Mouse (Mus musculus): Measurements from ENCODE around the gene Slc25a35. TPM values are rescaled to one million over a fixed set of nuclear protein-coding genes. Genes with fewer than 3 reads are reported as not detected.
A peak's percentile ranks its signal among the peaks of the same experiment; 100 is the strongest.
"Not testable (repeated sequence)": the region's sequence is repeated elsewhere in the genome, so short reads cannot be mapped to it uniquely, and the experiment has no call there.

Slc25a35 gene
- polyA plus RNA-seq, 1 experiment: 12.1 TPM

GRCm38 (mm10) chr11:69009508-69009907 lies 41.6 kb downstream of the Slc25a35 start:
- WGBS: 81% methylated on average over 1 of the region's 1 CpGs
- DNase-seq: no peak
- no peak overlapping the region for H3K4me3 ChIP-seq (replicated peaks; ENCODE audit: insufficient read depth, low read depth, low read length)
- H3K4me1 ChIP-seq (ENCODE audit: control insufficient read depth, insufficient read depth, low read length): no peaks in the 10 kb centered on the region
- TF ChIP-seq POLR2A (IDR thresholded peaks at IDR 0.05; ENCODE audit: borderline replicate concordance, insufficient read depth, low read length): no peak
- no peak for TF ChIP-seq CTCF (IDR thresholded peaks at IDR 0.05; ENCODE audit: borderline replicate concordance, insufficient read depth, low read depth, low read length)
- H3K27me3 ChIP-seq (ENCODE audit: control insufficient read depth, insufficient read depth, low read length): no peaks in the 10 kb centered on the region
- H3K27ac ChIP-seq (ENCODE audit: insufficient read depth, low read length): no peak overlapping the region

- H3K4me3 ChIP-seq (replicated peaks; ENCODE audit: insufficient read depth, low read depth, low read length): no peak overlapping the region
- no peak for DNase-seq
- no peak for TF ChIP-seq POLR2A (IDR thresholded peaks at IDR 0.05; ENCODE audit: borderline replicate concordance, insufficient read depth, low read length)
- TF ChIP-seq CTCF (IDR thresholded peaks at IDR 0.05; ENCODE audit: borderline replicate concordance, insufficient read depth, low read depth, low read length): no peak
- H3K4me1 ChIP-seq (ENCODE audit: control insufficient read depth, insufficient read depth, low read length): no peaks in the 10 kb centered on the region
- WGBS: 87% methylated on average over 15 of the region's 15 CpGs
- H3K27me3 ChIP-seq (ENCODE audit: control insufficient read depth, insufficient read depth, low read length): no peaks in the 10 kb centered on the region
- no peak overlapping the region for H3K27ac ChIP-seq (ENCODE audit: insufficient read depth, low read length)
Measured at GRCm38 (mm10) chr11:69010400-69011323, 42.7 kb downstream of the Slc25a35 start.

- H3K27me3 ChIP-seq (ENCODE audit: control insufficient read depth, insufficient read depth, low read length); DNase-seq; H3K4me1 ChIP-seq (ENCODE audit: control insufficient read depth, insufficient read depth, low read length); H3K4me3 ChIP-seq (replicated peaks; ENCODE audit: insufficient read depth, low read depth, low read length); H3K27ac ChIP-seq (ENCODE audit: insufficient read depth, low read length): not testable (repeated sequence)
- WGBS: 74% methylated on average over 2 of the region's 2 CpGs
Measured at GRCm38 (mm10) chr11:69011445-69011844, 43.5 kb downstream of the Slc25a35 start.

GRCm38 (mm10) chr11:69012071-69012601 lies 44.2 kb downstream of the Slc25a35 start:
- 1% methylated on average over 18 of the region's 18 CpGs for WGBS
- TF ChIP-seq CTCF (IDR thresholded peaks at IDR 0.05; ENCODE audit: borderline replicate concordance, insufficient read depth, low read depth, low read length) (no peak), POLR2A (IDR thresholded peaks at IDR 0.05; ENCODE audit: borderline replicate concordance, insufficient read depth, low read length) (peak; percentile 99; the same call in 1 of the 2 replicates)
- no peaks in the 10 kb centered on the region for H3K27me3 ChIP-seq (ENCODE audit: control insufficient read depth, insufficient read depth, low read length)
- H3K27ac ChIP-seq (ENCODE audit: insufficient read depth, low read length): peak overlapping the region; percentile 63
- H3K4me3 ChIP-seq (replicated peaks; ENCODE audit: insufficient read depth, low read depth, low read length): peak overlapping the region; percentile 71
- H3K4me1 ChIP-seq (ENCODE audit: control insufficient read depth, insufficient read depth, low read length): peaks cover 2% of the 10 kb centered on the region; the same call in 1 of the 2 replicates
- peak; percentile 89 to 94 for DNase-seq

- peak within 1 kb of the TSS; percentile 94 for H3K4me3 ChIP-seq (replicated peaks; ENCODE audit: insufficient read depth, low read depth, low read length)
- TF ChIP-seq CTCF (IDR thresholded peaks at IDR 0.05; ENCODE audit: borderline replicate concordance, insufficient read depth, low read depth, low read length) (peak; percentile 78), POLR2A (IDR thresholded peaks at IDR 0.05; ENCODE audit: borderline replicate concordance, insufficient read depth, low read length) (peak; percentile 92; the same call in 1 of the 2 replicates)
- under 1% methylated on average over 38 of the region's 38 CpGs for WGBS
Measured at GRCm38 (mm10) chr11:69015644-69016441, 47.9 kb downstream of the Slc25a35 start, which contains the start of gene Ctc1. TSS of gene Ctc1 (plus strand) at chr11:69015911.

GRCm38 (mm10) chr11:69016755-69017154 lies 48.8 kb downstream of the Slc25a35 start:
- H3K27me3 ChIP-seq (ENCODE audit: control insufficient read depth, insufficient read depth, low read length): no peaks in the 10 kb centered on the region
- H3K4me1 ChIP-seq (ENCODE audit: control insufficient read depth, insufficient read depth, low read length): peaks cover 2% of the 10 kb centered on the region; the same call in 1 of the 2 replicates
- H3K27ac ChIP-seq (ENCODE audit: insufficient read depth, low read length): peak overlapping the region; percentile 85; the same call in 1 of the 2 replicates
- H3K4me3 ChIP-seq (replicated peaks; ENCODE audit: insufficient read depth, low read depth, low read length): peak overlapping the region; percentile 94
- DNase-seq: no peak
- 55% methylated on average over 3 of the region's 3 CpGs for WGBS
- TF ChIP-seq POLR2A (IDR thresholded peaks at IDR 0.05; ENCODE audit: borderline replicate concordance, insufficient read depth, low read length) (no peak), CTCF (IDR thresholded peaks at IDR 0.05; ENCODE audit: borderline replicate concordance, insufficient read depth, low read depth, low read length) (no peak)

More at GRCm38 (mm10) chr11:69015644-69016441, 47.9 kb downstream of the Slc25a35 start, which contains the start of gene Ctc1:
- Histone ChIP-seq H3K27me3 (ENCODE audit: control insufficient read depth, insufficient read depth, low read length) (no peaks in the 10 kb centered on the region), H3K4me1 (ENCODE audit: control insufficient read depth, insufficient read depth, low read length) (peaks cover 2% of the 10 kb centered on the region; the same call in 1 of the 2 replicates), H3K27ac (ENCODE audit: insufficient read depth, low read length) (peak within 1 kb of the TSS; percentile 85)
- DNase-seq: peak; percentile 91 to 93

GRCm38 (mm10) chr11:69020691-69021090 lies 52.8 kb downstream of the Slc25a35 start:
- Histone ChIP-seq H3K27me3 (ENCODE audit: control insufficient read depth, insufficient read depth, low read length) (no peaks in the 10 kb centered on the region), H3K4me3 (replicated peaks; ENCODE audit: insufficient read depth, low read depth, low read length) (no peak overlapping the region), H3K27ac (ENCODE audit: insufficient read depth, low read length) (no peak overlapping the region), H3K4me1 (ENCODE audit: control insufficient read depth, insufficient read depth, low read length) (peaks cover 2% of the 10 kb centered on the region; the same call in 1 of the 2 replicates)
- TF ChIP-seq POLR2A (IDR thresholded peaks at IDR 0.05; ENCODE audit: borderline replicate concordance, insufficient read depth, low read length) (no peak), CTCF (IDR thresholded peaks at IDR 0.05; ENCODE audit: borderline replicate concordance, insufficient read depth, low read depth, low read length) (no peak)
- DNase-seq: no peak

Other genes with a start within 250 kb of the Slc25a35 start
- 91.1 and 103 TPM in 2 replicates for gene Ndel1, start 96.3 kb upstream of the Slc25a35 start, polyA plus RNA-seq (2012; rRNA removed)
- 0.05 TPM in 1 of 2 replicates, not detected in the other for gene Rnf222, start 79.6 kb upstream of the Slc25a35 start, polyA plus RNA-seq (2012; rRNA removed)
- 1,554 and 1,707 TPM in 2 replicates for gene Rpl26, start 66.5 kb upstream of the Slc25a35 start, polyA plus RNA-seq (2012; rRNA removed)
- 1.0 and 1.1 TPM in 2 replicates for gene Odf4, start 41.0 kb upstream of the Slc25a35 start, polyA plus RNA-seq (2012; rRNA removed)
- gene Arhgef15, start 10.7 kb upstream of the Slc25a35 start, polyA plus RNA-seq (2012; rRNA removed): 33.0 and 34.7 TPM in 2 replicates
- 54.4 and 55.5 TPM in 2 replicates for gene Rangrf, start 7.1 kb downstream of the Slc25a35 start, polyA plus RNA-seq (2012; rRNA removed)
- 23.1 and 23.2 TPM in 2 replicates for gene Pfas, start 40.3 kb downstream of the Slc25a35 start, polyA plus RNA-seq (2012; rRNA removed)
- gene Ctc1, start 47.8 kb downstream of the Slc25a35 start, polyA plus RNA-seq (2012; rRNA removed): 44.1 and 46.3 TPM in 2 replicates
- gene Aurkb, start 77.5 kb downstream of the Slc25a35 start, polyA plus RNA-seq (2012; rRNA removed): 0.51 and 0.55 TPM in 2 replicates
- gene Borcs6, start 91.6 kb downstream of the Slc25a35 start, polyA plus RNA-seq (2012; rRNA removed): 34.9 and 36.7 TPM in 2 replicates
- 13.4 and 15.8 TPM in 2 replicates for gene Tmem107, start 102.7 kb downstream of the Slc25a35 start, polyA plus RNA-seq (2012; rRNA removed)
- gene Vamp2, start 120.4 kb downstream of the Slc25a35 start, polyA plus RNA-seq (2012; rRNA removed): 672 and 700 TPM in 2 replicates
- gene Per1, start 127.1 kb downstream of the Slc25a35 start, polyA plus RNA-seq (2012; rRNA removed): 34.4 and 37.2 TPM in 2 replicates
- gene Hes7, start 152.3 kb downstream of the Slc25a35 start, polyA plus RNA-seq (2012; rRNA removed): 0.44 and 0.59 TPM in 2 replicates
- gene 9130213A22Rik, start 154.5 kb downstream of the Slc25a35 start, polyA plus RNA-seq (2012; rRNA removed): 1.3 and 1.4 TPM in 2 replicates
- gene Aloxe3, start 157.8 kb downstream of the Slc25a35 start, polyA plus RNA-seq (2012; rRNA removed): 10.8 and 16.0 TPM in 2 replicates
- 0.59 and 0.60 TPM in 2 replicates for gene Alox12b, start 188.9 kb downstream of the Slc25a35 start, polyA plus RNA-seq (2012; rRNA removed)
- gene Alox8, start 229.7 kb downstream of the Slc25a35 start, polyA plus RNA-seq (2012; rRNA removed): 5.2 and 5.5 TPM in 2 replicates